Mouse (Mus musculus) adrenal gland, adult (tissue): ENCODE data around the gene Fam43a.
A peak's percentile ranks its signal among the peaks of the same experiment; 100 is the strongest.

Experiments used
- DNase-seq, 2 experiments: peaks; one replicate each; pipeline ENCODE4 v3.0.0; 2022 to 2023; ENCODE audit warnings: low spot score in 1 of 2; ENCODE audit not compliant: inconsistent age in 2 of 2

Gene Fam43a

GRCm38 (mm10) chr16:30599491-30600268 is at the start of gene Fam43a:
Gene Fam43a (plus strand): TSS chr16:30599723.
- peak; percentile 97 to 99 for DNase-seq

- DNase-seq, result peak; percentile 83 to 94
Measured at GRCm38 (mm10) chr16:30549966-30550747, 49.4 kb upstream of the Fam43a start.

GRCm38 (mm10) chr16:30550748-30551192 is 48.8 kb upstream of the Fam43a start, which contains the start of gene Tmem44:
Gene Tmem44 (minus strand): TSS chr16:30550842.
- no peak for DNase-seq

- peak; percentile 75 to 85 for DNase-seq
Measured at GRCm38 (mm10) chr16:30552621-30553338, 46.7 kb upstream of the Fam43a start.

GRCm38 (mm10) chr16:30554109-30554508 is 45.4 kb upstream of the Fam43a start:
- DNase-seq, result no peak

- peak in 1 of 2 experiments; percentile 64 for DNase-seq
Measured at GRCm38 (mm10) chr16:30559312-30559992, 40.1 kb upstream of the Fam43a start.

- DNase-seq, result no peak
Measured at GRCm38 (mm10) chr16:30560601-30561000, 38.9 kb upstream of the Fam43a start.

GRCm38 (mm10) chr16:30565631-30566030 is 33.9 kb upstream of the Fam43a start:
- no peak for DNase-seq

- no peak for DNase-seq
Measured at GRCm38 (mm10) chr16:30570173-30570572, 29.4 kb upstream of the Fam43a start.

GRCm38 (mm10) chr16:30571378-30571777 is 28.1 kb upstream of the Fam43a start:
- no peak for DNase-seq

- DNase-seq, result peak in 1 of 2 experiments; percentile 51
Measured at GRCm38 (mm10) chr16:30572239-30572638, 27.3 kb upstream of the Fam43a start.

- no peak for DNase-seq
Measured at GRCm38 (mm10) chr16:30575815-30576214, 23.7 kb upstream of the Fam43a start.

- no peak for DNase-seq
Measured at GRCm38 (mm10) chr16:30576392-30576791, 23.1 kb upstream of the Fam43a start.

- DNase-seq, result no peak
Measured at GRCm38 (mm10) chr16:30580765-30581164, 18.8 kb upstream of the Fam43a start.

- no peak for DNase-seq
Measured at GRCm38 (mm10) chr16:30586935-30587493, 12.5 kb upstream of the Fam43a start.

- peak; percentile 88 to 97 for DNase-seq
Measured at GRCm38 (mm10) chr16:30587494-30588327, 11.8 kb upstream of the Fam43a start, which contains the start of gene Lsg1. Gene Lsg1 (minus strand): TSS chr16:30587592.

- no peak for DNase-seq
Measured at GRCm38 (mm10) chr16:30590264-30591209, 9.0 kb upstream of the Fam43a start.

- DNase-seq, result no peak
Measured at GRCm38 (mm10) chr16:30591990-30592389, 7.5 kb upstream of the Fam43a start.
